Mouse (Mus musculus): ENCODE data around the gene Gm973.

The Gm973 gene

DNA sequence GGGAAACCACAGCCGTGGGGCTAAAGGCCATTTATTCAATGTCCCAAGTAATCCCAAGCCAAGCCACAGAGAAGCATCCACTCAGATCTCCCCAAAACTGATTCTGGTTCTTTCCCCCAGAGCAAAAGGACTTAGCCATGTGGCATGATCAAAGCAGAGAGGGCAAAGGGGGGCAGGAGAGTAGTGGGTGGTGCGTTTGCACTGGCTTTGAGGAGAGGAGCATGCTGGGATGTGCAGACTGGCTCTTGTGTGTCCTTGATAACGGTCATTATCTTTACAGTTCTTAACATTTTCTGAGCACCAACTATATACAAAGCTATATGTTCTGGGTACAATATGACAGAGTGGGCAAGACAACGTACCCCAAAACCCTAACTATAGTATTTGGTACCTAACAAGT, 23.6 kb upstream of the Gm973 start:
- no peak for DNase-seq (ENCODE audit: low spot score)

DNA sequence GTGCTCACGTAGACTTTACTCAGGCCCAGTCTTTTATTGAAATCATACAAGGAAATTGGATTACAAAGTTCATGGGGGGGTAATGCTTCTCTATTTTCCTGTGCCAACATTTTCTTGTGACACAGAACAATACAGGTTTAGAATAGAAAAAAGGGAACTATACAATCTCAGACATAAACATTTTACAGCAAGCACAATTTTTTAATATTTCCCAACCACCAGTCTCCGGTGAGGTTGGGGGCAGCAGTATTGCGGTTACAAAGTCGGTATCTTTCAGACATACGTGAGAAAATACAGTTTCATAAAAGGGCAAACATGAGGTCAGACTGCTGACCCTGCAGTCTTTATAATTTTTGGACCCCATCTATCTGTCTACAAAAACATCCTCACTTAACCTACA, 20.1 kb upstream of the Gm973 start:
- no peak for DNase-seq (ENCODE audit: low spot score)

DNA sequence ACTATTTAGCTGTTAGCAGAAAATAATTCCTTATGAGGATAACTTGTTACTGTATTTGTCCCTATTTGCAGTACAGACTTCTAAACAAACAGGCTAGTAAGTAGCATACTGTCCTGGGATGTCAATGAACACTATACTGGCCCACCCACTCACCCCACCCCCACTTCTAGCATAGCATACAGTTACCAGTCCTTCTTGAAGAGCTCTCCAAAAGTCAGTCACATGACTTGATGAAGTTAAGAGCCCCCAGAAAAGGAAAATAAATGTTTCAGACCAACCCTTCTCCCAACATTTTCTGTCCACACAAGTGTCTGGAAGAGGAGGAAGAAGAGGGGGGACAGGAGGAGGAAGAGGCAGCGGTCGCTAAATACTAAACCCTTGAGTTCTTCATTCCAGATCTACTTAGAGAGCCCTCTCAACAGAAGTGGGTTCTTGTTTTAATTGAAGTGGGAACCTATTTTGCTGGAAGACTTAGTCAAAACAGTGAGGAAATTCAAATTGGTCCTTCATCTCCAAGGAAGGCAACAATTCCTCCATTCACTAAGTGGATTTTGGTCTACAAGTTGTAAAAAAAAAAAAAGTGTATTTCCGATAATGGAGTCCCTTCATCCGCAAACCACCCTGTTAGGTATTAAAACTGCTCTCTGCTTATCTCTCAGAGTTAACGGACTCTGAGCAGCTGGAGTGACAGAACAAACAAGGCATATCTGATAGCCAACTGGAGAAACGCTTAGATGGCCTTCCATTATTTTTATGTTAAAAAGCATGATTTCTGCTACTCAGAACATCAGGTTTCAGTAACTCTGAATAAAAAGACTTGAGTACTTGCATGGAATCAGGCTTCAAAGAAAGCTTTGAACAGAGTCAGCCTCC, 18.1 kb upstream of the Gm973 start:
- peak; percentile 35 for DNase-seq (ENCODE audit: low spot score)

DNA sequence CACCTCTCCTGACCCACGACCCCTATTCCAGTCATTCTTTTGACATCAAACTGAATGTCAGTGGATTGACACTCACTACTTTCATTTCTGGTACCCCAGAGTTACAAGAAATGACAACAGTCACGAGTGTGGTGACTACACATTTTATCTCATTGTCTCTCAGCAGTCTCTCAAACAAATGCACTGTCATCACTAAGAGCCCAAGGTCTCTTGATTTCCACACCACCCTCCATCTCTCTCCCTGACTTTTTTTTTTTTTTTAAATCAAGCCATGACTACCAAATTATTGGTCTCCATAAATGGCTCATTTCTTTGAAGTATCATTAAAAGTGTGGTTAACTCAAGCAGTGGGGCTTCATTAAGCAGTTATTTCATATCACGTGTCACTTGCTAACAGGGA, 16.7 kb upstream of the Gm973 start:
- DNase-seq (ENCODE audit: low spot score): no peak

DNA sequence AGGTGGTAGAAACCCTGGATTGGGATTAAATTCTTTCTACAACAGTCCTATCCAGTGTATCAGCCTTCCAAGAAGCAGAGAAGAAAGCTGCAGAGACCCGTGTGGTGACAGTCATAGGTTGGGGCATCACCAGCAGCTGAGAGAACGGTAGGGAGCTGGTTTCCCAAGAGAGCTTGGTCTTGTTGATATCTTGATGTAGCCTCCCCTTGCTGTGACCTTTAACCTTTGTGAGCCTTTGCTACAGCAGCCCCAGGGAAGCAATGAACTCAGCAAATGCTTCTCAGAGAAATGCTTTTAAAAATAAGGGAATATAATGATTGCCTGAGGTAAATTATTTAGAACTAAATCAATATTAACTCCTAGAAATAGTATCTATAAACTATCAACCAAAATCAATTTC, 13.7 kb upstream of the Gm973 start:
- DNase-seq (ENCODE audit: low spot score): no peak

DNA sequence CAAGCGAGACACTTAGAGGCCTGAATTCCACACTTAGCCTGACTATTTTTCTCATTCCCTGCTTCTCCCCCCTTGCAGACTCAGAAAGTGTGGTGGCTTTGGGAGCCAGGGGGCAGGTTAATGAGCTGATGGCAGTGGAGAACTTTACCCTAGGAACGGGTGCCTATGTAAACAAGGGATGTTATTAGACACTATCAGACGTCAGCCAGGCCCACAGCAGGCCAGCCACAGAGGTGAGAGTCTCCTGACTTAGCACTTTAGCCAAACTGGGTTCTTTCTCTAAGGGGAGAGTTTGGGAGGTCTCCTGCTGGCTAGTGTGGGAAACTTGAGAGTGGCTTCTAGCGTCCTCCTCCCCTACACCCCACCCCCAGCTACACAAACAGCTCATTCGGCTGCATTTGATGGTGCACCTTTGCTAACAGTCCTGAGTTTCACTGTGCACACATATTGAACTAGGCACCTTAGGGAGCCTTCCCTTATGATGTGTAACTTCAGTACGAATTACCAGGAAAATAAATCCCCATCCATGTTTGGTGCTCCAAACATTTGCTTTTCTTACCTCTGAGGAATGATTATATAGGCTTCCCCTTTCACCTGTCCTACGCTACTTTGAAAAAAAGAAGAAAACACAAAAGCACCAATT, 12.3 kb upstream of the Gm973 start:
- DNase-seq (ENCODE audit: low spot score): no peak

DNA sequence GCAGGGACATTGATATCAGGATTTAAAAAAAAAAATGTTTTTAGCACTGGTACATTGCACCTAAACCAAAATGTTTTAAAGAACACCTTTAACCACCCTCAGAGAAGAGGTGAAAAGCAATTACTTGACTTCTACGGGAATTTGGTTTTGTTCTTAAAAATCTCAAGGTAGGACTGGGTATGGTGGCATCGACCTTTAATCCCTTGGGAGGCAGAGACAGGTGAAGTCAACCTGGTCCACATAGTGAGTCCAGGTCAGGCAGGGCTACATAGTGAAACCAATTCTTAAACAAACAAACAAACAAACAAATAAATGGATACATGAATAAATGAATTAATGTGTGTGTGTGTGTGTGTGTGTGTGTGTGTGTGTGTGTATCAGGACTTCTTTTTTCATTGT, 11.8 kb upstream of the Gm973 start:
- no peak for DNase-seq (ENCODE audit: low spot score)

DNA sequence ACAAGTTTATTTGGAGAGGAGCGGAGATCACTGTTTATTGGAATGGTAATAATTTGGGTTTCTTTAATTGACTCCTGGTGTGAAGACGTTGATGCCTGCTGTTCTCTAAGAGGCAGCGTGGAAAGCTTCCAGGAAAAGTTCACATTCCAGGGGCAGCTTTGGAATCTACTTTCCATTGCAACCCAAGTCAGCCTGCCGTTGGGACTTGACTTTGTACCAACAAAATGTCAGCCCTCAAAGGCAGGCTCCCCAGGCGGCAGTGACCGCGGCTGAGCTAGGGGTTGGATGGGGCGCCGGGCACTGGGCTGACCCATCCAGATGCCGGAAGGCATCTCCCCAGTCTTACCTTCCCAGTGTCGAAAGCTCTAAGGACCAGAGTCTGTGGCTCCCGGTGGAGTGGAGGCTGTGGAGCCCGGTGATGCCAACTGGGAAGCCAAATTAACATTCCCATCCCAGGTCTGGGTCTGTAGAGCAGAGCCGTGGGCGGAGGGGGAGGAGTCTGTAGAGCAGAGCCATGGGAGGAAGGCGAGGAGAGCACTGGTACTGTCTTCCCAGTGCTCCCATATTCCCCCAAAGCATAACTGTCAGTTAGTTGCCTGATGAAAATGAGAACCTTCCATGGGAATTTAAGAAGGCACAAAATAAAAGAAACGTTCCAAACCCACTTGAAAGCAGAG, 7.5 kb upstream of the Gm973 start:
- DNase-seq (ENCODE audit: low spot score): no peak

DNA sequence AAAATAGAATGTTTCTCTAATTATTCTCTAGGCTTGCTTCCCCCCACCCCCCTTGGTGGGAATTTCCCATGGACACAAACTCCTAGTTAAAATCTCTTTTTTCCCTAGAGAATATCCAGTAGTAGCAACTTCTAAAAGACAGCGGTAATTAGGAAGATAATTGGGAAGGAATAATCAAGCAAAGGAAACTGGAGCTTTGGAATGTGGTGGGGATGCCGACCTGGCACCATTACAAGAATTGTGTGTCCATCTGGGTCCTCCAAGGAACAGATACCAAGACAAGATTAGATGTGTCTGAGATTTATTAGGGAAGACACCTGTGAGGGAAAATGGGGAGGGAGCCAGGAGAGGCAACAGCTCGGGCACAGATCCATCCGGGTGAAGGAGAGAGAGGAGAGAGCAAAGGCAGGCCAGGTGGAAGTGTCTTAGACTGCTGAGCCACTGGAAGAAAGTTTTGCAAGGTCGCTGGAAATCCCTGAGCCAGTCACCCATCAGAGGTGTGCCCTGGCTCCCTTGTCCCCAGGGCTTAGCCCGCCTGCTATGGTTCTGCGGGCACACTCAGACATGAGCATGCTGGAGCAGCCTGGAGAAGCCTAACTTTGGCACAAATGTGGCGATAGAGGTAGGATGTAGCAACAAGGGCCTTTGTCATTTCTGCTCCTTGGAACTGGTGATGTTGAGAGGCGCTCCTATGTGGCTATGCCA, 4.3 kb upstream of the Gm973 start:
- no peak for DNase-seq (ENCODE audit: low spot score)

DNA sequence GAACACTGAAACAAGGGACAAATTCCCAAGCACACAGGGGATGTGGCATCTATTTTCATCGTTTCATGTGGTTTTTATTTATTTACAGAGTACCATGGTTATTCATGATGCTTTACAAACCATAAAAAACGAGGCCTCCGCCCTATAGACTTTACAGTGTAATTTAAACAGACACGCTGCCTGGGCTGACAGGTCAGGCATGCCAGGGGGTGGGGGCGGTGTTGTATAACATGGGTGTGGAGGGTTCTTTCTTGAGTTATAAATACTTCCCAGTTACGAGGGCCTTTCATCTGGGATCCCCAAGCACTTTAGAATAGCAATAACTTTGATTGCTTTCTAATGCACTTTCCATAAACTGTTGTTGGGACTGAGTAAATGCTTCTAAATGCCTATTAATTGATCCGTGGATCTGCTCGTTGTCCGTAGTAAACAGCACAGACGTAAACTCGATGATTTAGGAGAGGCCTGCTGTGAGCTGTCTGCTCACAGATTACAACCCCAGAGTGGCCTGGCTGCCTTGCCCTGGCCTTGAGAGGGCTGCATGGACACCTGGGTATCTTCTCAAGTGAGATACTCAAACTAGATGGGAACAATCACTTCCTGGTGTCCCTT, 4.3 kb downstream of the Gm973 start:
- DNase-seq (ENCODE audit: low spot score): no peak

DNA sequence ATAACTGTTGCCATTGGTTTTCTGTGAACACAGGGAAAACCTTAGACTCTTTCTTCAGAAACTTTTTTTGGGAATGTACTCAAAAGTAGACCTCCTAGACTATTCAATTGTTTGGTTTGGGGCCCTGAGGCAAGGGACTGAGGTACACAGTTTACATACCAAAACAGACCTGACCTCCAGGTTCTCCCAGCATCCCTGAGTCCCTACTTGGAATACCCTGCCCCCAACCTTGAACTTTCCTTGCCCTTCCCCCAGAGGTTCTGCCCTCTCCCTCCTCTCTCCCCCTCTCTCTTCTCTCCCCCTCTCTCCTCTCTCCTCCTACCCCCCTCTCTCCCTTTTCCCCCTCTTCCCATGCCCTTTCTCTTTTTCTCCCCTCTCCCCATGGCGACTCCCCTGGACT, 6.4 kb downstream of the Gm973 start:
- DNase-seq (ENCODE audit: low spot score): no peak

DNA sequence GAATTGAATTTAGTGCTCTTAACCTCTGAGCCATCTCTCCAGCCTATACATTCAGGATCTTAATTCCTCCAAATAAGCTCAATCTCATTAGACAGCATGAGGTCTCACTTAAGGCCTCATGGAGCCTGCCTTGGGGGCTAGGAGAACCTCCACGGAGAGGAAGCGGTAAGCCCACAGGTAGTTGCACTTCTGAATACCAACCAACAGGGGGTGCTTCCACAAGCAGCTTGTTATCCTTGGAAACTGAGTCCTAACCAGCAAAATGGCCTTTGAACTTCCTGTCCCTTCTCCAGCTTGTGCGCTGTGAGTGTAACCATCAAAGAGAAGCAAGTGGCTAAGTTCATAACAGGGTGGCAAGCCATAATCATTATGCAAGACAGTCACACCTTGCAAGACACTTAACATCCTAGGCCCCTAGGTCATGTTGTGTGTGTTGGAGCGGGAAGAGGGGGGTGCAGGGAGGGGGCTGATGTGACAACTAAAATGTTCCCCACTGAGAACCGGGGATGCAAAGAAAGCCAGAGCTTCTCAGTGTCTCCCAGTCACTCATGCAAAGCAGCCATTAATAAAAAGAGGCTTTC, 7.4 kb downstream of the Gm973 start:
- DNase-seq (ENCODE audit: low spot score): no peak

DNA sequence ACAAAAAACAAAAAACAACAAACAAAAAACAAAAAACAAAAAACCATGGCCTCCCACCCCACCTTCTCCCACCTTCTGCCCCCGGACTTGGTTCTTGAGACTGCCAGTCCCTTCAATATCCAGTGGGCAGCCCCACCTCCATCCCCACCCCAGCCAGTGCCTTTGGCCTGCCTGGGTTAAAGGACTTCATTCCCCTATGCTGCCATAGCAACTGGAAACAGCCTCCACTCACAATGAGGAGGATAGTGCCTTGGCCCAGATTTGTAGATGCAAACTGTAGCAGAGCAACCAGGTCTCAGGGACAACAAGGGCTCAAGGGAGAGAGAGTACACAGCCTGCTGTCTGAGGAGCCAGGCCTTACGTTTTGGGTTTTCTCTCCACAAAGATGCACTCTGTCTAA, 8.0 kb downstream of the Gm973 start:
- DNase-seq (ENCODE audit: low spot score): no peak

DNA sequence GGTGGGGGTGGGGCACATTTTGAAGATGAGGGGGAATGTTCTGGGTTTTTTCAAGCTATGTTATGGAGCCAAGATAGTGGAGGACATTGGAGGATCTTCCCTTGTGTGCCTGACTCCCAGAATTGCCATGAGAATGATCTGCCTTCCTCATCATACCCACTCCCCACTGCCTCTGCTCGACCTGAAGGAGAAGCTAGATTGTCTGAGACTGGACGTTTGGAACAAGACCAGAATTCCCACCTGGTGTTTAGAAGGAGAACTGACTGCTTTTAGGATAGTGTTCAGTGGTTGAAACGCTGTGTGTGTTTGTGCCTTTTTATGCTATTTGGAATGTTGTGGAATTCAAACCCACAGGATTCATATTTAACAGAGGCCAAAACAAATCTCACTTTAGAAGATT, 8.7 kb downstream of the Gm973 start:
- no peak for DNase-seq (ENCODE audit: low spot score)

DNA sequence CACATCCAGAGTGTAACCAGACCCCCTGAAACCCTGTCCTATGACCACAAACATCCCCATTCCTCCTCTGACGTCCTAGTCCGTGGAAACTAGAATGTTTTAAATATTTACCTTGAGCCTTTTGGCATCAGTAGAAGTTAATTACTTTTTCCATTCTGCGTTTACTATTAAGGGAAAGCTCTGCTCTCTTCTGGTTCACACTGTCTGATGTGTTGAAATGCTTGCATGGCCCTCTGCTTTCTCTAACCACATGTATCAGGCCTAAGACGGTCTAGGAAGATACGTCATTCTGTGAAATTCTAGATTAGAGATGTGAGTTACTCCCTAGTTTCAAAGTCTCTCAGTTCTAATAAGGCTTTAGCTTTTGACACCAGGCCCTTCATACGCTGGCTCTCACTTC, 11.2 kb downstream of the Gm973 start:
- DNase-seq (ENCODE audit: low spot score): no peak

DNA sequence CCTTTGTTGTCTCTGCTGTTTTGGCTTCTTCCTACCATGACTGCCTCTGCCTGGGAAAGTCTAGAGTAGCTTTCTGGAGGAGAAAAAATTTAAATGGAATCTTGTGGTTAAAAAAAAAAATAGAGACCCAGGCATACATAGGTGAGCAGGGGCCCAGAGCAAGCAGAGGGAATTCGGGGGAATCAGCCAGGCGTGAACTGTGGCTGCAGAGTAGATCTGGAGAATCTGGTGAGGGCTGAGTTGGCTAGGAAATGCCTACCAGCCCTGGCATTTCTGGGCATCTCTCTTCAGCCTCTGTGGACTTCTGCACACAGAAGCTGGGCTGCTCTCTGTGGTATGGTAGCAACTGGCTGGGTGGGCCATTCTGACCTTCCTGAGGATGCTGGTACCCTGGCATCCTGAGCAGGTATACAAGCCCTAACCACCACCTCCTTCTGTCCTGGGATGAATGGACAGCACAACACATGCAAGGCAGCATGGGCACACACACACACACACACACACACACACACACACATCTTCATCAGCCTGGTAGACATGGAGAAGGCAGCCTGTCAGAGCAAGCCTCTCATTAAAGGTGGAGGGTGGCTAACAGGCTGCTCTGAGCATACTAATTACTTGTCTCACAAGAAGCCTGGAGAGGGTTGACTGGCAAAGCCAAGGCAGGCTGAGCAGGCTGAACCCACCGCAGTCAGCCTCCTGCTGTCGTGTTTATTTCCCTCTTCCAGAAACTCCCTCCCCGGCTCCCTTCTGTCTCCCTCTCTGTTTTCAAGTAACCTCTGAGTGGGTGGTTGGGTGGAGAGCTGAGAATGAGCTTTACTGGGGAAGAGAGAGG, 19.1 kb downstream of the Gm973 start:
- DNase-seq (ENCODE audit: low spot score): no peak

DNA sequence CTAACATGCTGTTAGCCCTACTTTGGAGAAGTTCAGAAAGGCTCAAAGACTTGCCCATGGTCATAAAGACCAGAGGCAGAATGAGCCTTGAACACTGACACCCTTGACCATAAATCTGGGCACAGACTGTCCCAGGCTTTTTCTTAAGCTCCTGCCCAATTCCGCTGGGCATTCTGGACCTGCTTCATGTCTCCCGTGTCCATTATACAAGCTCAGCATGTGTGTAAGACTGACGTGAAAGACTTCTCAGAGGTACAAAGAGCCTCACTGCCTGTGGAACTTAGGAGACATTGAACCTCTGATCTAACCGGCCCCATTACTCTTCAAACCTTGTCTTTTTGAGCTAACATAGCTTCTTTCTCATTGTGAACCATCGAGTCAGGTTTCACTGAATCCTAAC, 22.3 kb downstream of the Gm973 start:
- DNase-seq (ENCODE audit: low spot score): no peak

DNA sequence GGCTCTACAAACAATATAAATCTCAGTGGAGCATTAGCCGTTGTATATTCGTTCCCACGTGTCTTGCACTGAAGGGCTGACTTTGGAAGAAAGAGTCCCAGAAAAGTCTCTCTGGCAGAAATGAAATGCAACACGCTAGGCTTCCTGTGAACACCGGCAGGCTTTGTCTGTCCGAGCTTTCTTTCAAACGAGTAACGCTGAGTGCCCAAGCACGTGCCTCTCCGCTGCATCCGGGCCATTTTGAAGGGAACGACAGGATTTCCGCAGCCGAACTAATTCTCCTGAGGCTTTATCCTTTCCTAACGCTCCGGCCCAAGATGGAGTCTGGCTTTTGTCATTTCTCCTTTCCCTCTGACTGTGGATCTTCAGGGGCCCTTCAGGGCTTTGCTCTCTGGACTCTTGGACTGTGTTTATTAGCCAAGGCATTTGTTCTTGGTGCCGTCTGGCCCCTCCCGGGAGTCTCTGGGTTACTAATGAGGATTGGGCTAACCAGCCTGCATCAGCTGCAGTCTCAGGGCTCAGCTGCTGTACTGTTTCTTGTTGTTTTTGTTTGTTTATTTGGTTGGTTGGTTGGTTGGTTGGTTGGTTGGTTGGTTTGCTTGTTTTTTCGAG, 24.6 kb downstream of the Gm973 start:
- no peak for DNase-seq (ENCODE audit: low spot score)

DNA sequence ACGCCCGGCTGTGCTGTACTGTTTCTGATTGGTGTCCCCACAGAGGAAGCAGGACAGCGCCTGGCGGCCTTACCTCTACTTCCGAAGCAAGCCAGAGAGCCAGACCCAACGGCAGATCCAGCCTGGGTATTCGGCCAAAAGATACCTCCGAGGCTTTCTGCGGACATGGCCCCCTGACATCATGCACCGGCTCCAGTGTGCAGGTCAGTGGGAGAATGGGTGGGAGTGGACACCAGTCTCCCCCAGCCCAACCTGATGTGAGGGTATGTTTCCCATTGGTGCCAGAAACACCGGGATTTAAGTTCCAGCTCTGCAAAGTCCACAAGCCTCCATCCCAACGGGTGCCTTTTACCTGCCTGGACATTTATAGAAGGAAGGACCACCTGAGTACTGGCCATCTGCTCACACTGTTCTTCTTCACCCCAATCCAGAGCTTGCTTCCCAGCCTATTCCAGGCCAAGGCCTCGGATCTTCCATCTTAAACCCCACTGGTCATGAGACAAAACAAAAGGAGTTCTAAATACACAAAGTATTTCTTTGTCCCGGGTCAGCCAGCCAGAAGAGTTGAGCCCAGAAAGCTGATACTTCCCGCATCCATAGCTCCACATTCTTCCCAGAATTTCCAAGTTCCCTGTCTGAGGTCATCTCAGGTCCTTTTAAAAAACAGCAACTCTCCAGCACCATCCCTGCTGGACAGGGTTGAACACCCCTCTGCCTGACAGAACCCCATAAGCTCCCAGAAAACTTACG, 25.4 kb downstream of the Gm973 start:
- no peak for DNase-seq (ENCODE audit: low spot score)

DNA sequence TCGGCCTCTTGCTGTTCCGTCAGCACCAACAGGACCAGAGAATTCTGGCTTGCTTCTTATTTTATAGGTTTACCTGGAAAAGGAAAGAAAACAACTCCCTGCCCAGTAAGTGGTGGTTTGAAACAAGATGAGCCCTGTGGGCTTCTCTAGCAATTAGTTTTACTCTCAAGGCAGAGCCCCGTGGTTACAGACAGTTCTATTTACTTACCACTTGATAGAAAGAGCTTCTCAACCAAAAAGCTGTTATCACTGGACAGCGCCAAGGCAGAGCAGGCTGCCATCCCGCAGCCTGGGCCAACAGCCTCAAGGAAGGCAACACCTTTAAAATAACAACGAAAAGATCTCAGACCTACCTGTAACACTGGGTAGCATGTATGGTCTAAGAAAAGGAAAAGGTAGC, 26.2 kb downstream of the Gm973 start:
- DNase-seq (ENCODE audit: low spot score): no peak
